Mouse (Mus musculus) intestine, embryonic 16.5 days (tissue): Measurements from ENCODE around the gene Actg1. TPM values are rescaled to one million over a fixed set of nuclear protein-coding genes. Genes with fewer than 3 reads are reported as not detected.
A peak's percentile ranks its signal among the peaks of the same experiment; 100 is the strongest.

Experiments
- ATAC-seq: fragments of 200-750 bp; cut with Nextera tagmentation; 2 replicates; pipeline ENCODE4 v1.8.0; 2017; ENCODE audit warnings: moderate TSS enrichment, moderate library complexity
- H3K27ac ChIP-seq: fragments of 300-500 bp; sonication (generic); 2 replicates; pipeline ENCODE4 v1.5.1; 2014; ENCODE audit warnings: mild to moderate bottlenecking, low read length
- H3K27me3 ChIP-seq: fragments of 300-500 bp; sonication (generic); replicated peaks from 2 replicates; pipeline ENCODE4 v1.6.1; 2014; ENCODE audit warnings: low read length, control low read depth, mixed read lengths; ENCODE audit not compliant: control insufficient read depth, insufficient read depth
- H3K36me3 ChIP-seq: fragments of 300-500 bp; sonication (generic); 2 replicates; pipeline ENCODE4 v1.6.1; 2014; ENCODE audit warnings: low read length, control low read depth; ENCODE audit not compliant: control insufficient read depth, insufficient read depth
- H3K4me1 ChIP-seq: fragments of 300-500 bp; sonication (generic); 2 replicates; pipeline ENCODE4 v1.6.1; 2014; ENCODE audit warnings: low read length, control low read depth, mixed read lengths; ENCODE audit not compliant: control insufficient read depth, insufficient read depth
- H3K4me2 ChIP-seq: fragments of 300-500 bp; sonication (generic); 2 replicates; pipeline ENCODE4 v1.6.1; 2014; ENCODE audit warnings: low read depth, low read length, control low read depth
- H3K4me3 ChIP-seq: fragments of 300-500 bp; sonication (generic); 2 replicates; pipeline ENCODE4 v1.5.1; 2014; ENCODE audit warnings: mild to moderate bottlenecking, low read length
- H3K9ac ChIP-seq: fragments of 300-500 bp; sonication (generic); 2 replicates; pipeline ENCODE4 v1.6.1; 2014; ENCODE audit warnings: low read depth, low read length
- H3K9me3 ChIP-seq: fragments of 300-500 bp; sonication (generic); 2 replicates; pipeline ENCODE4 v1.6.1; 2016; ENCODE audit warnings: low read length, control low read depth; ENCODE audit not compliant: control insufficient read depth
- WGBS: fragments of 180-500 bp; shearing (Covaris S2); extraction: QIAGEN DNeasy Blood & Tissue Kit; methylation state at CpG from one replicate; pipeline ENCODE4 v1.1.7; 2014; 5-methylcytosine and 5-hydroxymethylcytosine counted together
- polyA plus RNA-seq: library from polyadenylated mRNA; unstranded; fragments of >200 nt; fragmentation: Nextera tagmentation; extraction: Ambion mirVana; gene quantifications from 2 replicates; pipeline ENCODE4 v1.2.1, GENCODE M21; 2015

The Actg1 gene
- polyA plus RNA-seq, 1 experiment from 2014 or later: 2,944 TPM

DNA sequence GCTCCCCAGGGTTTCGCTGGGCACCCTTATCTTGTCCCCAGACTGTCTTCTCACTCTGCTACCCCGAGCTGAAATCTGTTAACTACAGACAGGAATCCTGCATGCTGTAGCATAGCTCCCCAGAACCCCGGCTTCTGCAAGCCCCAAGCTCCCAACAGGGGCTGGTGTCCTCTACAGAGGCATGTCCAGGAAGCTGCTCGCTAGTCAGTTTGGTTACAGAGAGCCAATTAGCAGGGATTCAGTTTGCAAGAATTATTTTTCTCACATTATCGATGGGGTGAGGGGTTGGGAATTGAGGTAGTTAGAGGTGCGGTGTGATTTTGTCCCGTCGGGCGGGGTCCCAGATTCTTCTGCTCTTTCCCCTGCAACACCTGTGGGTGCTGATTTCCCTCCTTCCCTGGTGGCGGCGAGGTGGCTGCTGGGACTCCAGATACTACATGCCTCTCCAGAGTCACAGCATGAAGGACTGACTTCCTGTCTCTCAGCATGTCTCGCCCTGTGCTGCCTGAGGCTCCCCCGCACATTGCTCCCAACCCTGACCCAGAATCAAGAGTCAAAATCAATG lies 31.6 kb downstream of the Actg1 start:
- H3K4me1 ChIP-seq: peaks cover 18% of the 10 kb centered on the region
- peak overlapping the region; percentile 98 for H3K4me2 ChIP-seq
- peak overlapping the region; percentile 100 for H3K27ac ChIP-seq
- no peaks in the 10 kb centered on the region for H3K27me3 ChIP-seq
- H3K9me3 ChIP-seq: no peaks in the 10 kb centered on the region
- ATAC-seq: peak; percentile 40; the same call in 1 of the 2 replicates
- no peaks in the 10 kb centered on the region for H3K36me3 ChIP-seq
- H3K9ac ChIP-seq: peak overlapping the region; percentile 91
- WGBS: 10% methylated on average over 13 of the region's 13 CpGs
- H3K4me3 ChIP-seq: peak overlapping the region; percentile 67

GRCm38 (mm10) chr11:120315832-120316689 lies 32.3 kb downstream of the Actg1 start:
- Histone ChIP-seq H3K4me1 (peaks cover 25% of the 10 kb centered on the region), H3K9me3 (no peaks in the 10 kb centered on the region), H3K4me3 (peak overlapping the region; percentile 67), H3K4me2 (peak overlapping the region; percentile 98), H3K9ac (peak overlapping the region; percentile 91), H3K27ac (peak overlapping the region; percentile 100), H3K36me3 (no peaks in the 10 kb centered on the region), H3K27me3 (no peaks in the 10 kb centered on the region)
- ATAC-seq: peak; percentile 97
- 2% methylated on average over 37 of the region's 37 CpGs for whole genome bisulfite sequencing

DNA sequence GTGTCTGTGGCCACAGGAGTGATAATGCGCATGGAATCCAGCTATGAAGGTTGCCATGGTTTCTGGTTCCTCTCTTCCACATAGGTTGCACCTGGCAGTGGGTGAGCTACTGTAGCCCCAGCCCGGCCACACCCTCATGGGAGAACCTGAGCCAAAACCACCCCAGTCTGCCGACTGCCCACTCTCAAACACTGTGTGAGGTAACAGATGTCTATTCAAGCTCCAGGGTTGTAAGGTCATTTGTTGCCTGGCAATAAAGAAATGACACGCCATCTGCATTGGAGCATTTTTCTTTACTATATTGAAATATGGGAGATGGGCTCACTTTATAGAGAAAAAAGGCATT lies 33.0 kb downstream of the Actg1 start:
- no peak for ATAC-seq
- H3K27ac ChIP-seq: peak overlapping the region; percentile 100
- H3K4me3 ChIP-seq: peak overlapping the region; percentile 67
- H3K27me3 ChIP-seq: no peaks in the 10 kb centered on the region
- peaks cover 26% of the 10 kb centered on the region for H3K4me1 ChIP-seq
- 26% methylated on average over 4 of the region's 4 CpGs for WGBS
- no peaks in the 10 kb centered on the region for H3K36me3 ChIP-seq
- peak overlapping the region; percentile 98 for H3K4me2 ChIP-seq
- H3K9ac ChIP-seq: peak overlapping the region; percentile 91
- no peaks in the 10 kb centered on the region for H3K9me3 ChIP-seq

GRCm38 (mm10) chr11:120314721-120315415 lies 33.5 kb downstream of the Actg1 start:
- H3K4me3 ChIP-seq: no peak overlapping the region; the same call in 1 of the 2 replicates
- 53% methylated on average over 16 of the region's 16 CpGs for WGBS
- no peak overlapping the region; the same call in 1 of the 2 replicates for H3K9ac ChIP-seq
- H3K27me3 ChIP-seq: no peaks in the 10 kb centered on the region
- no peaks in the 10 kb centered on the region for H3K9me3 ChIP-seq
- peaks cover 26% of the 10 kb centered on the region for H3K4me1 ChIP-seq
- ATAC-seq: no peak
- peak overlapping the region; percentile 100 for H3K27ac ChIP-seq
- peak overlapping the region; percentile 98 for H3K4me2 ChIP-seq
- H3K36me3 ChIP-seq: no peaks in the 10 kb centered on the region

DNA sequence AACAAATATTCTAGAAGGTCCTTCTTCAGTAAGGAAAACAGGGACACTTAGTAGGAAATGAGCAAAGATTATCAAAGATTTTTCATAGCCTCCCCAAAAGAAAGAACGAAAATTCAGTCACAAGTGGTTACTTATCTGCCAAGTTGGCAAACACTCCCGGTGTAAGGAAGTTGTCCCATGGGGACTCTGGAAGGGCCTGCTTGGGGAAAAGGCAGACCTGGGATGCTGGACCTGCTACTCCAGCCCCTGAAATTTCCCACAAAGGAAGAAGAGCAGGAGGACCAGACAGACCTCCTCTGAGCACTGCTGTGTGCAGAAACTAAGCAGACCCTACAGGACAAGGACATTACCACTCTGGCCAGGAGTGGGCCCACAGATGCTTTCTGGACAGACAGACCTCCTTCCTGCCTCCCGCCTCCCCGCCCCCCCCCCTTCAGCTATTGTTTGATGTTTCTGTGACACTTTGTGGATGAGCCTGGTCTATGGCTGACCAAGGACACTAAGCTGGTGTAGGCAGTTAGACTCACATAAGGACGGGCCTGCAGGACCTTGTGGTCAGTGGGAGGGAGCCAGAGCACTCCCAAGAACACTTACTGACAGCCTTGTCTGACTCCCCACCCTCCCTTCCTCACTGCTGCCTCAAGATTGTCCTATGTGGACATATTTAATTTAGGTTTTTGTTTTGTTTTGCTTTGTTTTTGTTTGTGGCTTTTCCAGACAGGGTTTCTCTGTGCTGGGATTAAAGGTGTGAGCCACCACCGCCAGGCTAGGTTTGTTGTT lies 34.2 kb downstream of the Actg1 start:
- WGBS: 56% methylated on average over 6 of the region's 6 CpGs
- no peak overlapping the region for H3K4me3 ChIP-seq
- H3K27me3 ChIP-seq: no peaks in the 10 kb centered on the region
- H3K4me2 ChIP-seq: no peak overlapping the region
- no peaks in the 10 kb centered on the region for H3K9me3 ChIP-seq
- peaks cover 26% of the 10 kb centered on the region for H3K4me1 ChIP-seq
- H3K9ac ChIP-seq: no peak overlapping the region
- ATAC-seq: no peak
- H3K36me3 ChIP-seq: no peaks in the 10 kb centered on the region
- H3K27ac ChIP-seq: no peak overlapping the region

DNA sequence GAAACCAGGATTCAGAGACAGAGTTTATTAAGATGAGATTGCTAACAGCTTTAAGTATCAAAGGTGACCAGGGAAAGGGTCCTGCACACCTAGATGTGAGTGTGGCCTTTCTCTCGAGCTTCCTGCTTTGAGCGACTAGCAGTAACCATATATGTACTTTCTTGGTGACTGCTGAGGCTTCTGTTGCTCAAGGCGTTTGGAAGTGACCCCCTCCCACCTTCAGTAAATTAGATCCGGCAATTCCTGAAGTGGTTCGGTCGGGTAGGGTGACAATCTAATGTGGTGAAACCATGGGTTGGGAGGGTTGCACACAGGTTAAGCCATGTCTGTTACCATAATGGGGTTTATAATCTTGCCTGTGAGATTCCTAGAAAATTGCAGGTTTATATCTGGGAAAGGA lies 36.3 kb downstream of the Actg1 start:
- Histone ChIP-seq H3K27me3 (no peaks in the 10 kb centered on the region), H3K27ac (peak overlapping the region; percentile 81; the same call in 1 of the 2 replicates), H3K9me3 (no peaks in the 10 kb centered on the region), H3K4me3 (no peak overlapping the region), H3K36me3 (no peaks in the 10 kb centered on the region), H3K4me1 (peaks cover 30% of the 10 kb centered on the region), H3K4me2 (no peak overlapping the region), H3K9ac (peak overlapping the region; percentile 71; the same call in 1 of the 2 replicates)
- no peak for ATAC-seq
- 69% methylated on average over 6 of the region's 6 CpGs for WGBS

- Histone ChIP-seq H3K27ac (peak overlapping the region; percentile 81), H3K36me3 (no peaks in the 10 kb centered on the region), H3K9ac (peak overlapping the region; percentile 71), H3K4me2 (peak overlapping the region; percentile 87), H3K9me3 (no peaks in the 10 kb centered on the region), H3K27me3 (no peaks in the 10 kb centered on the region; the same call in 1 of the 2 replicates), H3K4me1 (peaks cover 31% of the 10 kb centered on the region), H3K4me3 (peak overlapping the region; percentile 50)
- WGBS: 40% methylated on average over 10 of the region's 10 CpGs
- no peak for ATAC-seq
These were observed 36.8 kb downstream of the Actg1 start for GRCm38 (mm10) chr11:120311561-120311960.

DNA sequence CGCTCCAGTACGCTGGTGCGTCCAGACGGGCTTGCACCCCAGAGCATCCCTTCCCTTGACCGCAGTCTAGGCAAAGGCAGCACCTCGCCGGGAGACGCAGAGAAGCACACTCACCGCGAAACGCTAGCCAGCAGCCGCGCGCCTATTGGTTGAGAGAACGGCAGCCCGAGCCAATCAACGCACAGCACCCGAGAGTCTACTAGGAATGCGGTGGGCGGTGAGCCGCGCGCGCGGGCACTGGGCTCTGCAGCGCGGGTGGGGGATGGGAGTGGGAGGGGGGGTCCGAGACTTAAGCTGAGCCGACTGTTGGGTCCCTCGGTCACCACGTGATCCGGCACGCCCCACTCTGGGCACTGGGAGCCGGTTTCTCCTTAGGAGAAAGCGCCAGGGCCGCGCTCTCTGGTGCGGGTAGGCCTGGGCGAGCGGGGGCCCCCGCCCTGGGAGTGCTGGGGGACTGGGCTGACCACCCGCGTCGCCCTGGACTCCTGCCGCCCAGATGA lies 37.5 kb downstream of the Actg1 start:
- peak; percentile 91 for ATAC-seq
- Histone ChIP-seq H3K9me3 (no peaks in the 10 kb centered on the region), H3K36me3 (no peaks in the 10 kb centered on the region), H3K4me3 (peak overlapping the region; percentile 50), H3K4me2 (peak overlapping the region; percentile 87), H3K27ac (peak overlapping the region; percentile 81), H3K9ac (peak overlapping the region; percentile 71), H3K27me3 (no peaks in the 10 kb centered on the region; the same call in 1 of the 2 replicates), H3K4me1 (peaks cover 38% of the 10 kb centered on the region)
- 3% methylated on average over 45 of the region's 45 CpGs for WGBS
